Mouse (Mus musculus) midbrain, embryonic 10.5 days (tissue): ENCODE data around the gene Igflr1. TPM values are rescaled to one million over a fixed set of nuclear protein-coding genes. Genes with fewer than 3 reads are reported as not detected.

Source experiments
- DNase-seq: peaks from one replicate; pipeline ENCODE4 v3.0.0-alpha.2; 2017; ENCODE audit warnings: low spot score
- H3K27ac ChIP-seq: fragments of 300-500 bp; sonication (generic); replicated peaks from 2 replicates; pipeline ENCODE4 v1.5.1; 2016; ENCODE audit warnings: mild to moderate bottlenecking
- H3K27me3 ChIP-seq: fragments of 300-500 bp; sonication (generic); 2 replicates; pipeline ENCODE4 v1.6.1; 2016; ENCODE audit warnings: low read depth, mild to moderate bottlenecking; ENCODE audit not compliant: poor library complexity, severe bottlenecking
- H3K36me3 ChIP-seq: fragments of 300-500 bp; sonication (generic); 2 replicates; pipeline ENCODE4 v1.6.1; 2016; ENCODE audit warnings: mild to moderate bottlenecking, moderate library complexity
- H3K4me1 ChIP-seq: fragments of 300-500 bp; sonication (generic); 2 replicates; pipeline ENCODE4 v1.6.1; 2016
- H3K4me3 ChIP-seq: fragments of 300-500 bp; sonication (generic); 2 replicates; pipeline ENCODE4 v1.5.1; 2016; ENCODE audit warnings: mild to moderate bottlenecking, moderate library complexity
- H3K9me3 ChIP-seq: fragments of 300-500 bp; sonication (generic); replicated peaks from 2 replicates; pipeline ENCODE4 v1.6.1; 2016; ENCODE audit warnings: mild to moderate bottlenecking
- WGBS: fragments of 180-500 bp; shearing (Covaris S2); methylation state at CpG from one replicate; pipeline ENCODE4 v1.1.7; 2016; 5-methylcytosine and 5-hydroxymethylcytosine counted together
- microRNA-seq: library from miRNA; unstranded; fragments of <30 nt; microRNA quantifications from one replicate; pipeline ENCODE4, GENCODE M21; 2017
- polyA plus RNA-seq: library from polyadenylated mRNA; unstranded; fragments of >200 nt; fragmentation: Nextera tagmentation; extraction: Ambion mirVana; gene quantifications from 2 replicates; pipeline ENCODE4 v1.2.1, GENCODE M21; 2016

Gene Igflr1
- polyA plus RNA-seq, 1 experiment from 2014 or later: 4.4 TPM

DNA sequence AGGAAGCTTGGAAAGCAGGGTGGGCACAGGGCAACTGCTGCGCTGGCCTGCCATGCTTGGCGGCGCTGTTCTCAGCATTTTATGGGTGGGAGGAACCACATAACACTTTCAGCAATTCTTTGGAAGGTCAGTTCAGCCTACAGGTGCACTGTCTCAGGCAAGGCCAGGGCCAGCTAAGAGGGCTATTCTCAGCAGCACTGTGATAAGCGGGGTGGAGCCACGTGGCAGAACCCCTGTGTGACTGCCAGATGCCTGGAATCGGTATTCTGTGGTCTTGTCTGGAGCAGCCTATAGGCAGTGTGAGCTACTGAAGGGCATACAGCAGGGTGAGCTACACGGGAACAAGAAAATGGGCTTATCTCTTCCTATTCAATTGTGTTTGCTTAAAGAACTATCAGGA is 44.8 kb downstream of the Igflr1 start:
- Histone ChIP-seq H3K27ac (no peak overlapping the region), H3K4me1 (0 out of 2 replicates have a peak, but pooled peaks cover 8% of the 10 kb centered on the region), H3K36me3 (peaks cover 2% of the 10 kb centered on the region), H3K9me3 (no peaks in the 10 kb centered on the region), H3K4me3 (no peak overlapping the region), H3K27me3 (no peaks in the 10 kb centered on the region)
- no peak for DNase-seq
- WGBS: 72% methylated on average over 7 of the region's 7 CpGs

DNA sequence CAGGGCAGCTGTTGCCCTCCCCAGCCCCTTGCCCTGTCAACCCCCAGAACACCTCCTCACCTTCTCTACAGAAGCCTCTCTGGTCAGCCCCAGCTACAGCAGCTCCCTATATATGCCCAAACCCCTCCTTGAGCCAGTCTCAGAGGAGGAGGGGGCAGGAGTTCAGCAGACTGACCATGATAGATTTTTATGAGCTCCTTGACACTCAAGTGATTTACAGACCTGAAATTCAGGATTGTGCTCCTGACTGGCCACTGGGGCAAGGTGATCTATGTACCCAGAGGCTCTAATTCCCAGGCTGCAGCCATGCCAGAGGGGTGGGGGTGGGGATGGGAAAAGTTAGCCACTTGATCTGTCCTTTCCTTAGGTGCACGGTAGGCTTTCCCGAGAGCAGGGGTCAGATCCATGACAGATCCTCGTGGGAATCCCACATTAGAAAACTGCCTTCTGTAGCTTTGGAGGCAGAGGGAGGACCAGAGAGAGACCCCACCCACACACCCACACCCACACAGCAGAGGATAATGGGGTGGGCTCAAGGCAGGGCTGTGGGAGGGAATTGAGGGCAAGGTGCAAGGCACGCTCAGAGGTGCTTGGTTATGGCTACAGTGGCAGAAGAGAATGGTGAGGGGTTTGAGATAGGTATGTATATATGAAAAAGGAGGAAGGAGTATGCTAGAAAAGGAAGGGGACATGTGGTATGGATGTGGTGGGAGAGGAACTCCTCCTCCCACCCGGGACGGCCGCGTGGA is 47.6 kb downstream of the Igflr1 start, which contains the start of gene Upk1a:
TSS of gene Upk1a (minus strand) at position 194 of the 749 bp plus-strand sequence.
- no peaks in the 10 kb centered on the region for H3K9me3 ChIP-seq
- H3K4me1 ChIP-seq: 0 out of 2 replicates have a peak, but pooled peaks cover 8% of the 10 kb centered on the region
- no peak within 1 kb of the TSS for H3K4me3 ChIP-seq
- H3K27ac ChIP-seq: no peak within 1 kb of the TSS
- H3K27me3 ChIP-seq: no peaks in the 10 kb centered on the region
- DNase-seq: no peak
- WGBS: 79% methylated on average over 8 of the region's 8 CpGs
- peaks cover 30% of the 10 kb centered on the region for H3K36me3 ChIP-seq

DNA sequence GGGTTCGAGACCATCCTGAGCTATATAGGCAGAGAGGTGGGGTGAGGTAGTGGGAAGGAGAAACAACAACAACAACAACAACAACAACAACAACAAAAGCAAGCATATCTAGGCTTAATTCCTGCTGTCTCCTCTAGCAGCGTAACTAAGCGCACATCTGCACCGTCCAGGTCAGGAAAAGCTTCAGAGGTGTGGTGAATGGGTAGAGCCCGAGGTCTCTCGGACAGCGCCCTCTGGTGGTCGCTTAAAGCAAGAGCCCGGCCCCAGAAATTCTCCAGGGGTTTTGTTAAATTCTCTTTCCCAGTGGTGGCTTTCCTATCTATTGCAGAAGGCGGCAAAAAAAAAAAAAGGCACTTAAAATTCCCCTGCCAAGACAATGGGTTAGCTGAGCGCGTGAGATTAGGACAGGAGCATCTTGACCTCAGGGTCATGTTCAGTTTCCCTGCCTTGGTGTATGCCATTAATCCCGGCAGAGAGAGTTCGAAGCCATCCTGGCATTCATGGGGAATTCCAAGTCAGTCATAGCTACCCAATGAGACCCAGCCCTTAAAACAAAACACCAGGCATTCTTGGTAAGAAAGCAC is 48.4 kb downstream of the Igflr1 start:
- Histone ChIP-seq H3K4me3 (no peak overlapping the region), H3K36me3 (peaks cover 38% of the 10 kb centered on the region), H3K27ac (no peak overlapping the region), H3K27me3 (no peaks in the 10 kb centered on the region), H3K9me3 (no peaks in the 10 kb centered on the region), H3K4me1 (0 out of 2 replicates have a peak, but pooled peaks cover 2% of the 10 kb centered on the region)
- 27% methylated on average over 14 of the region's 14 CpGs for WGBS
- peak; percentile 65 for DNase-seq

DNA sequence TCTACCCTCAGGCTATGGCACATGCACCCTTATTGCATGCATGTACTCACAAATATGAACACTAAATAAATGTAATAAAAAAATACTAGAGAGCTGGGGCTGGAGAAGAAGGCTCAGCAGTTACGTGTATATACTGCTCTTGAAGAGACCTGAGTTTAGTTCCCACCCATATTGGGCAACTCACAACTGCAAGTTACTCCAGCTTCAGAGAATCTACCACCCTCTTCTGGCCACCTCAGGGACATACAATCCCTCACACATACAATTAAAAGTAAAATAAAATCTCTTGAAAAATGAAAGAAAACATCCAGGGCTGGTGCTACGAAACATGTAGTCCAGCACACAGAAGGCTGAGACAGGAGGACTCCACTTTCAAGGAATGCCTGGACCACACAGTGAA is 49.2 kb downstream of the Igflr1 start:
- WGBS: 78% methylated on average over 2 of the region's 2 CpGs
- H3K4me1 ChIP-seq: no peaks in the 10 kb centered on the region
- no peak overlapping the region for H3K27ac ChIP-seq
- H3K9me3 ChIP-seq: no peaks in the 10 kb centered on the region
- no peak for DNase-seq
- H3K27me3 ChIP-seq: no peaks in the 10 kb centered on the region
- H3K4me3 ChIP-seq: no peak overlapping the region
- H3K36me3 ChIP-seq: peaks cover 46% of the 10 kb centered on the region

DNA sequence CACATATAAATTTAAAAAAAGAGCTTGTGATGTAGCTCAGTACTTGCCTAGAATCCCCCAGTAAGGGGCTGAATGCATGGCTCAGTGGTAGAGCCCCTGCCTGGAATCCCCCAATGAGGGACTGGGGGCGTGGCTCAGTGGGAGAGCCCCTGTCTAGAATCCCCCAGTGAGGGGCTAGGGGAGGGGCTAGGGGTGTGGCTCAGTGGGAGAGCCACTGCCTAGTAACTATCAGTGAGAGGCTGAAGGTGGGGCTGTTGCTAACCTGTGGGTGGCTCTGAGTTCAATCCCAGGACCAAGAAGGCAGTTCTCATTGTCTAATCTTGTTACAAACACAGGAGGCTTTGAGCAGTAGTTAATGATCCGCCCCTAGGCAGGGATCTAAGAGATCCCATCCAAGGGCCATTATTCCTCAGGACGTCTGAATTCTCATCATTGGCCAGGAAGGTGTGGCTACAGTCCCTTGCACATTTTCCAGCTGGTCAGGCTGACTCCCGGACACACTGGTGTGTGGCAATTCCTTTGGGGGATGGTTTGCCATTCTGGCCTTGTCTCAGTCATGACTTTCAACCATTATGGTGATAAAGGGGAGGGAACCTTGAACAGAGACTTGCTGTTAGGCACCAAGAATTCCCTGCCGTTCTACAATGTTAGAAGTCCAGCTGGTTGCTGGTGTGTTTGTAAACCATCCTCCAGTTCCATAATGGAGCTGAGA is 50.0 kb downstream of the Igflr1 start:
- Histone ChIP-seq H3K36me3 (peaks cover 52% of the 10 kb centered on the region), H3K27me3 (no peaks in the 10 kb centered on the region), H3K9me3 (no peaks in the 10 kb centered on the region), H3K27ac (no peak overlapping the region), H3K4me3 (no peak overlapping the region), H3K4me1 (no peaks in the 10 kb centered on the region)
- DNase-seq: no peak
- 62% methylated on average over 5 of the region's 5 CpGs for WGBS

Small RNA genes lying within 50 kb of the gene (microRNA-seq; reads per million reads assigned to microRNA genes)
- gene Gm38670 (1.8 reads per million), gene Mir3569 (not detected)

Other genes with a start within 250 kb of the Igflr1 start
- 2.6 and 4.6 TPM in 2 replicates for gene E130208F15Rik, start 243.7 kb upstream of the Igflr1 start, polyA plus RNA-seq
- gene Sdhaf1, start 241.5 kb upstream of the Igflr1 start, polyA plus RNA-seq: 19.3 and 22.5 TPM in 2 replicates
- gene Lrfn3, start 202.7 kb upstream of the Igflr1 start, polyA plus RNA-seq: 5.4 and 6.2 TPM in 2 replicates
- gene Tyrobp, start 151.7 kb upstream of the Igflr1 start, polyA plus RNA-seq: 15.7 and 19.6 TPM in 2 replicates
- 0.35 TPM in 1 of 2 replicates, not detected in the other for gene Hcst, start 145.6 kb upstream of the Igflr1 start, polyA plus RNA-seq
- 1.4 and 1.5 TPM in 2 replicates for gene Nfkbid, start 143.7 kb upstream of the Igflr1 start, polyA plus RNA-seq
- gene Aplp1, start 119.9 kb upstream of the Igflr1 start, polyA plus RNA-seq: 69.6 and 124 TPM in 2 replicates
- gene Kirrel2, start 107.7 kb upstream of the Igflr1 start, polyA plus RNA-seq: 1.7 and 1.9 TPM in 2 replicates
- 0.16 and 0.23 TPM in 2 replicates for gene Nphs1, start 107.1 kb upstream of the Igflr1 start, polyA plus RNA-seq
- not detected in 2 replicates for gene Prodh2, start 71.8 kb upstream of the Igflr1 start, polyA plus RNA-seq
- gene Arhgap33, start 30.4 kb upstream of the Igflr1 start, polyA plus RNA-seq: 36.6 and 62.0 TPM in 2 replicates
- 6.1 and 6.2 TPM in 2 replicates for gene Hspb6, start 13.2 kb upstream of the Igflr1 start, polyA plus RNA-seq
- 13.4 and 17.1 TPM in 2 replicates for gene Proser3, start 13.1 kb upstream of the Igflr1 start, polyA plus RNA-seq
- 45.9 and 46.7 TPM in 2 replicates for gene Lin37, start 5.6 kb upstream of the Igflr1 start, polyA plus RNA-seq
- gene U2af1l4, start 2.1 kb upstream of the Igflr1 start, polyA plus RNA-seq: 93.2 and 99.5 TPM in 2 replicates
- gene Gm49396, start 2.1 kb upstream of the Igflr1 start, polyA plus RNA-seq: 17.0 and 19.6 TPM in 2 replicates
- 131 and 133 TPM in 2 replicates for gene Psenen, start 1.8 kb upstream of the Igflr1 start, polyA plus RNA-seq
- gene Kmt2b, start 23.3 kb downstream of the Igflr1 start, polyA plus RNA-seq: 7.4 and 10.6 TPM in 2 replicates
- gene Zbtb32, start 33.5 kb downstream of the Igflr1 start, polyA plus RNA-seq: 0.26 and 0.61 TPM in 2 replicates
- 0.44 and 0.79 TPM in 2 replicates for gene Upk1a, start 47.4 kb downstream of the Igflr1 start, polyA plus RNA-seq
- 779 and 792 TPM in 2 replicates for gene Cox6b1, start 60.7 kb downstream of the Igflr1 start, polyA plus RNA-seq
- not detected in 2 replicates for gene Etv2, start 70.4 kb downstream of the Igflr1 start, polyA plus RNA-seq
- 140 and 145 TPM in 2 replicates for gene Rbm42, start 84.9 kb downstream of the Igflr1 start, polyA plus RNA-seq
- 79.8 and 84.0 TPM in 2 replicates for gene Haus5, start 99.6 kb downstream of the Igflr1 start, polyA plus RNA-seq
- not detected in 2 replicates for gene Pmis2, start 106.2 kb downstream of the Igflr1 start, polyA plus RNA-seq
- gene 2200002J24Rik, start 133.5 kb downstream of the Igflr1 start, polyA plus RNA-seq: not detected in 2 replicates
- gene Atp4a, start 146.8 kb downstream of the Igflr1 start, polyA plus RNA-seq: 0.89 and 1.1 TPM in 2 replicates
- 155 and 164 TPM in 2 replicates for gene Tmem147, start 164.1 kb downstream of the Igflr1 start, polyA plus RNA-seq
- 0.33 and 0.40 TPM in 2 replicates for gene Gapdhs, start 178.3 kb downstream of the Igflr1 start, polyA plus RNA-seq
- gene Sbsn, start 186.0 kb downstream of the Igflr1 start, polyA plus RNA-seq: 0.51 and 0.65 TPM in 2 replicates
- not detected in 2 replicates for gene Dmkn, start 198.3 kb downstream of the Igflr1 start, polyA plus RNA-seq
- not detected in 2 replicates for gene Krtdap, start 222.5 kb downstream of the Igflr1 start, polyA plus RNA-seq